Mouse (Mus musculus) adrenal gland, adult 8-10 months (tissue): ENCODE results near the gene Vwa5b1. TPM values are rescaled to one million over a fixed set of nuclear protein-coding genes. Genes with fewer than 3 reads are reported as not detected.

ENCODE experiments used
- DNase-seq: peaks from one replicate; pipeline ENCODE4 v3.0.0; 2022
- total RNA-seq, 4 experiments: library from RNA; stranded (reverse); gene quantifications; 2 replicates each; pipeline ENCODE4 v1.2.4; 2022

Vwa5b1 gene
- under 1 TPM in 1 of 4 experiments, not detected in 3; 0.06 TPM for total RNA-seq

GRCm38 (mm10) chr4:138635428-138636145, at the start of gene Vwa5b1:
Gene Vwa5b1 (minus strand): TSS chr4:138635884.
- DNase-seq, result no peak

- DNase-seq, result no peak
These were observed 47.1 kb upstream of the Vwa5b1 start for GRCm38 (mm10) chr4:138682760-138683159.

GRCm38 (mm10) chr4:138680124-138680523, 44.4 kb upstream of the Vwa5b1 start:
- DNase-seq, result no peak

GRCm38 (mm10) chr4:138677579-138677978, 41.9 kb upstream of the Vwa5b1 start:
- no peak for DNase-seq

GRCm38 (mm10) chr4:138676480-138676879, 40.8 kb upstream of the Vwa5b1 start:
- no peak for DNase-seq

GRCm38 (mm10) chr4:138672160-138672559, 36.5 kb upstream of the Vwa5b1 start:
- no peak for DNase-seq

- no peak for DNase-seq
These were observed 34.6 kb upstream of the Vwa5b1 start for GRCm38 (mm10) chr4:138670093-138670889.

GRCm38 (mm10) chr4:138666521-138666920, 30.8 kb upstream of the Vwa5b1 start:
- peak; percentile 29 for DNase-seq

GRCm38 (mm10) chr4:138659936-138660602, 24.4 kb upstream of the Vwa5b1 start:
- DNase-seq, result no peak

GRCm38 (mm10) chr4:138653056-138653455, 17.4 kb upstream of the Vwa5b1 start:
- peak; percentile 14 for DNase-seq

GRCm38 (mm10) chr4:138651881-138652280, 16.2 kb upstream of the Vwa5b1 start:
- no peak for DNase-seq

GRCm38 (mm10) chr4:138648096-138648635, 12.5 kb upstream of the Vwa5b1 start:
- no peak for DNase-seq

GRCm38 (mm10) chr4:138642272-138642671, 6.6 kb upstream of the Vwa5b1 start:
- DNase-seq, result peak; percentile 17

- DNase-seq, result no peak
These were observed 445 bp upstream of the Vwa5b1 start for GRCm38 (mm10) chr4:138636146-138636511.

- no peak for DNase-seq
These were observed 7.4 kb downstream of the Vwa5b1 start for GRCm38 (mm10) chr4:138628256-138628655.

- no peak for DNase-seq
These were observed 21.2 kb downstream of the Vwa5b1 start for GRCm38 (mm10) chr4:138614454-138614853.

- no peak for DNase-seq
These were observed 33.8 kb downstream of the Vwa5b1 start for GRCm38 (mm10) chr4:138601926-138602325.

- no peak for DNase-seq
These were observed 37.8 kb downstream of the Vwa5b1 start for GRCm38 (mm10) chr4:138597904-138598347.

GRCm38 (mm10) chr4:138596391-138597130, 39.1 kb downstream of the Vwa5b1 start:
- DNase-seq, result no peak

- DNase-seq, result no peak
These were observed 50.7 kb downstream of the Vwa5b1 start for GRCm38 (mm10) chr4:138584946-138585345.

GRCm38 (mm10) chr4:138582446-138582845, 53.2 kb downstream of the Vwa5b1 start:
- no peak for DNase-seq

- DNase-seq, result no peak
These were observed 57.3 kb downstream of the Vwa5b1 start for GRCm38 (mm10) chr4:138578406-138578805.
